Mouse (Mus musculus): Measurements from ENCODE around the gene Zfp148.

DNA sequence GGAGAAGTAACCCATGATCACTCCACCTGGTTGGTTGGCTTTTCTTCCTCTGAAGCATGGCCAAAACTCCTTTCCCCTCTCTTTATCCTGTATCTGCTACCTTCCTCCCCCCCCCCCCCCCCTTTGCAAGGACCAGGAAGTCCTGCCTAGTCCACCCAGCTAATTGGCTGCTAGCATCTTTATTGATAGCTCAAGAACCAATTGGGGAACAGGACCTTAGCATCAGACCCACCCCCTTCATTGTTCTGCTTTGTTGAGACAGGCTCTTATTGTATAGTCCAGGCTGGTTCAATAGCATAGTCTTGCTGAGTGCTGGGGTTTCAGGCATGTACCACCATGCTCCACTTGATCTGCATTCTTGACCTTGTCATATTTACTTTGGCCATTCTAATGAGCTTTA is 99.3 kb downstream of the Zfp148 start:
- TF ChIP-seq CTCF (IDR thresholded peaks at IDR 0.05) (no peak), POLR2A (IDR thresholded peaks at IDR 0.05; ENCODE audit: insufficient read depth, low read depth, low read length) (no peak)
